ENCODE assay signal across 10 mouse cellular contexts in the genomic region with DNA sequence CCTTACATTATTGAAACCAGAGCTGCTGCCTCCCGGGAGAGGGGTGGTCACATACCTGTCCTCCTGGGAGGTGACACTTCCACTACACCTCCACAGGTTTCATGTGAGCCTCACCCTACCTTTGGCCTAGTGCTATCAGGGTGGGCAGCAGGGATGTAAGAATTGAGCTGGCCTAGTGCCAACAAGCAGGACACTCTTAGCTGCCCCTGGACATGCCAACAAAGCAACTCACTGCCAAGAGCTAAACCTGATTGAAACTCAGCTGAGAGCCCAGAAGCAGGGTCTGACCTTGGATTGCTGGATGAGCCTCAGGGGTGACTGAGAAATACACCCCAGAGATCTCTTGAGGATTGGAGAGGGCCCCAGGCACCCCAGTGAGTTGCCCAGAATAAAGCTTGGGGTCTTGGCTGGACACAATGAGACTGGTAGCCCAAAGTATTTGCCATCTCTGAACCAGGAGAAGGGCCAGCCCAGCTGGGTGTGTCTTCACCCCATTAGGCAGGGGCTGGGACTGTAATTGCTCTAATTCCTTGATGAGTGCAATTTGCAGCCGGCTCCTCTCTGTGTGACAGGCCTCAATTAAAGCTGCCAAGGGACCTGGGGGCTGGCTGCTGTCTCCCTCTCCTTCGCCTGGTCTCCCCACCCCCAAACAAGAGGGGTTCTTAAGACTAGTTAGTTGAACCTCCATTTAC. TPM values are rescaled to one million over a fixed set of nuclear protein-coding genes. Genes with fewer than 3 reads are reported as not detected.
DNase-seq lines count a peak whose midpoint lies in the region; ATAC-seq lines count a peak whose summit lies in the region.
"Had no signal": no experiment of that assay in that cellular context is flagged by ENCODE, and none has a peak within 500 bp of the region (broad histone marks: within the 10 kb centered on the region; RNA-seq: fewer than 3 reads in every experiment).

No protein-coding gene starts in this region.

- 0 out of 4 replicates have a peak overlapping the region, but pooled peaks have one; percentile 9 to 24 for H3K27ac ChIP-seq in heart, embryonic 14.5 days (replicated peaks in 1 of 2; ENCODE audit: control insufficient read depth in 1 of 2, insufficient read depth in 1 of 2, low read depth in 2 of 2, low read length in 2 of 2)
- H3K27ac ChIP-seq in heart, embryonic 11.5 days (ENCODE audit: low read depth, low read length): no peak overlapping the region
- peak overlapping the region; percentile 51 for H3K27ac ChIP-seq in midbrain, embryonic 13.5 days
- no peak overlapping the region for H3K27ac ChIP-seq in midbrain, embryonic 15.5 days
- peak overlapping the region; percentile 82 for H3K27ac ChIP-seq in forebrain, embryonic 13.5 days
- H3K27ac ChIP-seq: limb, embryonic 13.5 days had no signal

- no peaks in the 10 kb centered on the region for H3K27me3 ChIP-seq in heart, embryonic 14.5 days (ENCODE audit: control insufficient read depth, insufficient read depth, low read length)
- H3K27me3 ChIP-seq in heart, embryonic 11.5 days (ENCODE audit: control insufficient read depth, insufficient read depth, low read length): no peaks in the 10 kb centered on the region
- H3K27me3 ChIP-seq in midbrain, embryonic 13.5 days: no peaks in the 10 kb centered on the region
- H3K27me3 ChIP-seq in midbrain, embryonic 15.5 days (replicated peaks): no peaks in the 10 kb centered on the region
- H3K27me3 ChIP-seq in forebrain, embryonic 13.5 days: no peaks in the 10 kb centered on the region
- H3K27me3 ChIP-seq: limb, embryonic 13.5 days had no signal

- H3K4me1 ChIP-seq in heart, embryonic 14.5 days (ENCODE audit: control insufficient read depth in 2 of 2, insufficient read depth in 2 of 2, low read length in 2 of 2): peaks cover 8 to 11% of the 10 kb centered on the region in 2 experiments
- H3K4me1 ChIP-seq in heart, embryonic 11.5 days (ENCODE audit: control insufficient read depth, insufficient read depth, low read length): peaks cover 6% of the 10 kb centered on the region; the same call in 1 of the 2 replicates
- H3K4me1 ChIP-seq in midbrain, embryonic 13.5 days (replicated peaks): peaks cover 9% of the 10 kb centered on the region
- peaks cover 5% of the 10 kb centered on the region; the same call in 1 of the 2 replicates for H3K4me1 ChIP-seq in midbrain, embryonic 15.5 days
- H3K4me1 ChIP-seq in forebrain, embryonic 13.5 days: peaks cover 20% of the 10 kb centered on the region

- H3K9me3 ChIP-seq in heart, embryonic 14.5 days (ENCODE audit: control insufficient read depth, low read length): no peaks in the 10 kb centered on the region
- H3K9me3 ChIP-seq in heart, embryonic 11.5 days (replicated peaks; ENCODE audit: control insufficient read depth, low read length): no peaks in the 10 kb centered on the region
- no peaks in the 10 kb centered on the region for H3K9me3 ChIP-seq in midbrain, embryonic 13.5 days
- no peaks in the 10 kb centered on the region for H3K9me3 ChIP-seq in midbrain, embryonic 15.5 days
- H3K9me3 ChIP-seq in forebrain, embryonic 13.5 days (replicated peaks): no peaks in the 10 kb centered on the region
- H3K9me3 ChIP-seq: limb, embryonic 13.5 days had no signal

- WGBS in heart, embryonic 14.5 days: 44% methylated on average over 3 of the region's 3 CpGs
- WGBS in heart, embryonic 11.5 days (ENCODE audit: insufficient replicate concordance): 47% methylated on average over 3 of the region's 3 CpGs
- 36% methylated on average over 3 of the region's 3 CpGs for WGBS in midbrain, embryonic 13.5 days
- 33% methylated on average over 3 of the region's 3 CpGs for WGBS in midbrain, embryonic 15.5 days
- 21% methylated on average over 3 of the region's 3 CpGs for WGBS in forebrain, embryonic 13.5 days

- no peaks in the 10 kb centered on the region for H3K36me3 ChIP-seq in heart, embryonic 14.5 days (ENCODE audit: control insufficient read depth, insufficient read depth, low read length)
- H3K36me3 ChIP-seq in heart, embryonic 11.5 days (ENCODE audit: control insufficient read depth, insufficient read depth, low read length): no peaks in the 10 kb centered on the region
- H3K36me3 ChIP-seq in midbrain, embryonic 13.5 days: no peaks in the 10 kb centered on the region
- H3K36me3 ChIP-seq in midbrain, embryonic 15.5 days (replicated peaks): no peaks in the 10 kb centered on the region
- H3K36me3 ChIP-seq in forebrain, embryonic 13.5 days (ENCODE audit: poor library complexity, severe bottlenecking): no peaks in the 10 kb centered on the region
- H3K36me3 ChIP-seq: limb, embryonic 13.5 days had no signal

- H3K9ac ChIP-seq in heart, embryonic 14.5 days (ENCODE audit: low read length): peak overlapping the region; percentile 21; the same call in 1 of the 2 replicates
- no peak overlapping the region; the same call in 1 of the 2 replicates for H3K9ac ChIP-seq in heart, embryonic 11.5 days (ENCODE audit: low read depth, low read length)
- no peak overlapping the region for H3K9ac ChIP-seq in midbrain, embryonic 13.5 days (replicated peaks)
- no peak overlapping the region for H3K9ac ChIP-seq in midbrain, embryonic 15.5 days
- H3K9ac ChIP-seq in forebrain, embryonic 13.5 days: peak overlapping the region; percentile 34; the same call in 1 of the 2 replicates
- H3K9ac ChIP-seq: limb, embryonic 13.5 days had no signal

- no peak overlapping the region for H3K4me3 ChIP-seq in heart, embryonic 14.5 days (ENCODE audit: control insufficient read depth in 1 of 2, insufficient read depth in 1 of 2, low read depth in 1 of 2, low read length in 2 of 2)
- H3K4me3 ChIP-seq in heart, embryonic 11.5 days (ENCODE audit: low read depth, low read length): no peak overlapping the region
- H3K4me3 ChIP-seq in midbrain, embryonic 13.5 days (replicated peaks): no peak overlapping the region
- no peak overlapping the region for H3K4me3 ChIP-seq in midbrain, embryonic 15.5 days
- no peak overlapping the region for H3K4me3 ChIP-seq in forebrain, embryonic 13.5 days
- H3K4me3 ChIP-seq: limb, embryonic 13.5 days had no signal

- DNase-seq in retina, postnatal 1 day: peak; percentile 64
- DNase-seq in urinary bladder, postnatal 25 days (ENCODE audit: low spot score): no peak
- DNase-seq in layer of hippocampus, postnatal 14 days (ENCODE audit: low spot score in 2 of 2): no peak
- DNase-seq: cerebellum, adult 9-10 months had no signal

- H3K4me2 ChIP-seq in heart, embryonic 14.5 days (ENCODE audit: low read length): no peak overlapping the region
- H3K4me2 ChIP-seq in heart, embryonic 11.5 days: no peak overlapping the region
- no peak overlapping the region for H3K4me2 ChIP-seq in midbrain, embryonic 13.5 days (replicated peaks)
- no peak overlapping the region for H3K4me2 ChIP-seq in midbrain, embryonic 15.5 days
- no peak overlapping the region for H3K4me2 ChIP-seq in forebrain, embryonic 13.5 days
- H3K4me2 ChIP-seq: limb, embryonic 13.5 days had no signal

- ATAC-seq in heart, embryonic 14.5 days (ENCODE audit: insufficient number of reproducible peaks, insufficient read depth, low FRiP score, low read depth): no peak
- no peak for ATAC-seq in heart, embryonic 11.5 days (replicated peaks; ENCODE audit: insufficient number of reproducible peaks, low FRiP score, low TSS enrichment)
- no peak for ATAC-seq in midbrain, embryonic 13.5 days
- no peak for ATAC-seq in midbrain, embryonic 15.5 days (replicated peaks)
- peak; percentile 83; the same call in 1 of the 2 replicates for ATAC-seq in forebrain, embryonic 13.5 days

RNA-seq across cellular contexts. Expression of gene Arl4d, which starts 15.4 kb away (rescaled TPM):
- polyA plus RNA-seq in heart, embryonic 14.5 days (2014; fragmentation: Nextera tagmentation; extraction: Ambion mirVana): 6.2 and 6.7 TPM in 2 replicates
- polyA plus RNA-seq in heart, embryonic 11.5 days (2014; fragmentation: Nextera tagmentation; extraction: Ambion mirVana): 9.4 and 10.5 TPM in 2 replicates
- polyA plus RNA-seq in midbrain, embryonic 13.5 days (2015; fragmentation: Nextera tagmentation; extraction: Ambion mirVana): 5.1 and 8.4 TPM in 2 replicates
- polyA plus RNA-seq in midbrain, embryonic 15.5 days (2015; fragmentation: Nextera tagmentation; extraction: Ambion mirVana): 5.0 and 7.8 TPM in 2 replicates
- polyA plus RNA-seq in forebrain, embryonic 13.5 days (2015; fragmentation: Nextera tagmentation; extraction: Ambion mirVana): 32.5 and 40.6 TPM in 2 replicates
- total RNA-seq in layer of hippocampus, postnatal 14 days (2021): 10 to 100 TPM; 12.6 to 14.2 TPM

RNA-seq across cellular contexts. Expression of gene Dhx8, which starts 51.9 kb away (rescaled TPM):
- 18.5 and 21.2 TPM in 2 replicates for polyA plus RNA-seq in heart, embryonic 14.5 days (2014; fragmentation: Nextera tagmentation; extraction: Ambion mirVana)
- polyA plus RNA-seq in heart, embryonic 11.5 days (2014; fragmentation: Nextera tagmentation; extraction: Ambion mirVana): 24.3 and 26.1 TPM in 2 replicates
- polyA plus RNA-seq in midbrain, embryonic 13.5 days (2015; fragmentation: Nextera tagmentation; extraction: Ambion mirVana): 39.0 and 41.4 TPM in 2 replicates
- polyA plus RNA-seq in midbrain, embryonic 15.5 days (2015; fragmentation: Nextera tagmentation; extraction: Ambion mirVana): 31.1 and 33.9 TPM in 2 replicates
- polyA plus RNA-seq in forebrain, embryonic 13.5 days (2015; fragmentation: Nextera tagmentation; extraction: Ambion mirVana): 39.2 and 44.8 TPM in 2 replicates
- total RNA-seq in layer of hippocampus, postnatal 14 days (2021): 10 to 100 TPM; 32.4 to 34.2 TPM

RNA-seq across cellular contexts. Expression of gene Rdm1, which starts 53.8 kb away (rescaled TPM):
- 42.4 and 48.4 TPM in 2 replicates for polyA plus RNA-seq in heart, embryonic 14.5 days (2014; fragmentation: Nextera tagmentation; extraction: Ambion mirVana)
- polyA plus RNA-seq in heart, embryonic 11.5 days (2014; fragmentation: Nextera tagmentation; extraction: Ambion mirVana): 27.9 and 28.2 TPM in 2 replicates
- polyA plus RNA-seq in midbrain, embryonic 13.5 days (2015; fragmentation: Nextera tagmentation; extraction: Ambion mirVana): 21.7 and 24.8 TPM in 2 replicates
- 11.1 and 13.2 TPM in 2 replicates for polyA plus RNA-seq in midbrain, embryonic 15.5 days (2015; fragmentation: Nextera tagmentation; extraction: Ambion mirVana)
- polyA plus RNA-seq in forebrain, embryonic 13.5 days (2015; fragmentation: Nextera tagmentation; extraction: Ambion mirVana): 48.9 and 52.6 TPM in 2 replicates
- total RNA-seq in layer of hippocampus, postnatal 14 days (2021): 1 to 10 TPM; 4.7 to 6.3 TPM

Comparison
In these comparisons a context has a peak if more than half of its experiments do, and no peak if none do; other contexts are left out.
1. H3K27ac ChIP-seq: peak in heart, embryonic 14.5 days (2 of 2), midbrain, embryonic 13.5 days (single experiment) and forebrain, embryonic 13.5 days (single experiment); none in heart, embryonic 11.5 days (single experiment) and midbrain, embryonic 15.5 days (single experiment).
2. H3K9ac ChIP-seq: peak in heart, embryonic 14.5 days (single experiment) and forebrain, embryonic 13.5 days (single experiment); none in heart, embryonic 11.5 days (single experiment), midbrain, embryonic 13.5 days (single experiment) and midbrain, embryonic 15.5 days (single experiment).